Mouse (Mus musculus) small intestine, adult 2 months (tissue): ENCODE data around the gene Atg9a. TPM values are rescaled to one million over a fixed set of nuclear protein-coding genes. Genes with fewer than 3 reads are reported as not detected.

Experiments
- H3K27ac ChIP-seq: fragments of 200-500 bp; 2 replicates; pipeline ENCODE4 v1.5.1; 2012; ENCODE audit warnings: low read depth, low read length, control low read depth, inconsistent platforms; ENCODE audit not compliant: insufficient read depth
- H3K27me3 ChIP-seq: fragments of 200-500 bp; 2 replicates; pipeline ENCODE4 v1.6.1; 2012; ENCODE audit warnings: mild to moderate bottlenecking, moderate library complexity, low read length, inconsistent platforms; ENCODE audit not compliant: control insufficient read depth, insufficient read depth
- H3K36me3 ChIP-seq: fragments of 200-500 bp; 2 replicates; pipeline ENCODE4 v1.6.1; 2012; ENCODE audit warnings: mild to moderate bottlenecking, low read length, control low read depth, inconsistent platforms; ENCODE audit not compliant: control insufficient read depth, insufficient read depth
- H3K4me1 ChIP-seq: fragments of 200-500 bp; 2 replicates; pipeline ENCODE4 v1.6.1; 2012; ENCODE audit warnings: low read length, inconsistent platforms, mixed read lengths; ENCODE audit not compliant: control insufficient read depth, insufficient read depth, insufficient read length
- H3K4me3 ChIP-seq: fragments of 200-500 bp; 2 replicates; pipeline ENCODE4 v1.5.1; 2012; ENCODE audit warnings: low read depth, mild to moderate bottlenecking, control low read depth, inconsistent platforms, low read length, moderate library complexity
- CTCF ChIP-seq: fragments of 200-500 bp; IDR thresholded peaks from 2 replicates; pipeline ENCODE4 v1.5.1; 2012; ENCODE audit warnings: low read depth, mild to moderate bottlenecking, control low read depth, inconsistent platforms, low read length, moderate library complexity, mixed read lengths; ENCODE audit not compliant: insufficient replicate concordance, insufficient read length; ENCODE audit errors: extremely low read depth
- POLR2A ChIP-seq: fragments of 200-500 bp; IDR thresholded peaks from 2 replicates; pipeline ENCODE4 v1.6.1; 2012; ENCODE audit warnings: low read depth, mild to moderate bottlenecking, control low read depth, inconsistent platforms, low read length, moderate library complexity
- WGBS: fragments of 180-500 bp; shearing (Covaris S2); methylation state at CpG from one replicate; pipeline ENCODE4 v1.1.7; 2018; 5-methylcytosine and 5-hydroxymethylcytosine counted together
- polyA plus RNA-seq: library from polyadenylated mRNA; depleted of rRNA; stranded (reverse); fragments of >200 nt; gene quantifications from 2 replicates; pipeline ENCODE4 v1.2.3, GENCODE M21; 2012

Gene Atg9a
- polyA plus RNA-seq, 1 experiment, result 148 TPM

DNA sequence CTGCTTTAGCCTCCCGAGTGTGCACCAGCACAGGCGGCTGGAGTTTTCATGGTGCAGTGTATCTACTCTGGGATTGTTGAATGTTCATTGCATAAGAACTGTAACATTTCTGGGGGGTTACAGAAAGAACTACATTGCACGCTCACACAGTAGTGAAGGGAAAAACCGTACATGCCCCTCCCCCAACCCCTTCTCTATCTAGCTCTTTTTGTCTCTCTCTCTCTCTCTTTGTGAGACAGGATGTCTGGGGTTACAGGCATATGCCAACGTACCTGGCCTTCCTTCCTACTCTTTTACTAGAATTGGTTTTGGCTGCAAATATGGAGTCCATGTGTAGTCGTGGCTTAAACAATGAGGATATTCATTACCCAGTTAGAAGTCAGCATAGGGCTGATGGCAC, 30.9 kb upstream of the Atg9a start:
- Histone ChIP-seq H3K4me3 (no peak overlapping the region), H3K27ac (no peak overlapping the region), H3K27me3 (no peaks in the 10 kb centered on the region), H3K36me3 (no peaks in the 10 kb centered on the region), H3K4me1 (peaks cover 5% of the 10 kb centered on the region)
- TF ChIP-seq POLR2A, result no peak
- no peak for TF ChIP-seq CTCF
- WGBS, result 81% methylated on average over 6 of the region's 6 CpGs

DNA sequence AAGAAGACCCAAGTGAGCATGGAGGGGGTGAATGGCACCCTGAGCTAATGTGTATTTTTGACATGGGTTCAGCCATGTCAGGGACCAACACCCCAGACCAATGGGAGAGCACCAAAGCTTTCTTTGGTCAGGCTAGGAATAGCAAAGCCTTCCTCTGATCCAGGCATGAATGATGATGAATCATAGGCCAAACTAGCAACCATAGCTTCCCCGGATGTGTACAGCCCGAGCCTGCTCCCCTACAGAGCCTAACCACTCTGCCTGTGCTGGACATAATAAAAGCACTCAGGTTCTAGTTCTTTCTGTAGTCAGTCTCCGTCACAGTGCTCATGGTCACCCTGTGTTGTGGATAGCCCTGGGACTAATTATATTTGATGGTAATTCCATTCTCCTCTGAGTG, 29.5 kb upstream of the Atg9a start:
- H3K27me3 ChIP-seq, result no peaks in the 10 kb centered on the region
- TF ChIP-seq POLR2A, result no peak
- no peak for TF ChIP-seq CTCF
- H3K36me3 ChIP-seq, result peaks cover 3% of the 10 kb centered on the region
- H3K4me3 ChIP-seq, result no peak overlapping the region
- no peak overlapping the region for H3K27ac ChIP-seq
- WGBS, result 88% methylated on average over 3 of the region's 3 CpGs
- H3K4me1 ChIP-seq, result peaks cover 7% of the 10 kb centered on the region

DNA sequence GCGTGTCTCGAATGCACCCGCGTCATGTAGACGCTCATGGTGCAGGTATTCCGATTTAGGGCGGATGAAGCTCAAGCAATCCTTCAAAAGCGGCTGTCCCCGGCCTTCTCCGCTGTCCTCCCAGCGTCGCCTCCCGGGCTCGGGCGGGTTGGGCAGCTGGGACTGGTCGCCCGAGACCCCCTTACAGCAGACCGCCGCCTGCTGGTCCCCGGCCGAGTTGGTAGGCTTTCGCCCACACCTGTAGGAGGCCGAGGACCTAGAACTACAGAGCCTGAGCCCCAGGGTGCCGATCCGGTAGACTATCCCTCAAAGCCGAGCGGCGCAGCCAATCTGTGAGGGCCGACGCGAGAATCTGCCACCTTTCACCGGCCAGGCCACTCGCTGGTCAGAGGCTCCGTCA, 27.5 kb upstream of the Atg9a start, which contains the start of gene Tuba4a:
TSS of gene Tuba4a (minus strand) at position 335 of the 400 bp plus-strand sequence.
- TF ChIP-seq POLR2A (no peak), CTCF (no peak)
- peak within 1 kb of the TSS; percentile 85 for H3K4me3 ChIP-seq
- peaks cover 21% of the 10 kb centered on the region for H3K36me3 ChIP-seq
- no peaks in the 10 kb centered on the region for H3K27me3 ChIP-seq
- H3K27ac ChIP-seq, result peak within 1 kb of the TSS; percentile 69
- H3K4me1 ChIP-seq, result peaks cover 20% of the 10 kb centered on the region
- WGBS, result 3% methylated on average over 34 of the region's 34 CpGs

DNA sequence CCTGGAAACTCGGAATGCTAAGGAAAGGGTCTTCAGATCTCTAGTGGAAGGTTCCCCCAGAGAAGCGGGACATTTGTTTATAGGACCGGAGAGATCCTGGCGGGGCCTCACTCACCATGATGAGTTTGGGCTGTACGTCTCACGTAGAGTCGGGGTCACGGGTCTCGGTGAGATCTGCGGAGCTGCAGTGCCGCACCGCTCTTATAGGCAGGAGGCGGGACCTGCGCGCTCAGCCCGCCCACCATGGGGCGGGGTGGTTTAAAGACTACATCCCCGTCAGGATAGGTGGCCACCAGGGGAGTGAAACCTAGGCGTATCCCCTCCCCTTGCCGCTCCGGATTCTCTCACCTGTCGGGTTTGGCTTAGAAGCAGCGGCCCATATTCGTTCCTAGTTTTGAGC, 27.1 kb upstream of the Atg9a start:
- WGBS, result under 1% methylated on average over 24 of the region's 24 CpGs
- Histone ChIP-seq H3K4me1 (peaks cover 20% of the 10 kb centered on the region), H3K36me3 (peaks cover 24% of the 10 kb centered on the region), H3K4me3 (peak overlapping the region; percentile 85), H3K27me3 (no peaks in the 10 kb centered on the region), H3K27ac (peak overlapping the region; percentile 69)
- TF ChIP-seq CTCF (peak; percentile 42; the same call in 1 of the 2 replicates), POLR2A (peak; percentile 100)

DNA sequence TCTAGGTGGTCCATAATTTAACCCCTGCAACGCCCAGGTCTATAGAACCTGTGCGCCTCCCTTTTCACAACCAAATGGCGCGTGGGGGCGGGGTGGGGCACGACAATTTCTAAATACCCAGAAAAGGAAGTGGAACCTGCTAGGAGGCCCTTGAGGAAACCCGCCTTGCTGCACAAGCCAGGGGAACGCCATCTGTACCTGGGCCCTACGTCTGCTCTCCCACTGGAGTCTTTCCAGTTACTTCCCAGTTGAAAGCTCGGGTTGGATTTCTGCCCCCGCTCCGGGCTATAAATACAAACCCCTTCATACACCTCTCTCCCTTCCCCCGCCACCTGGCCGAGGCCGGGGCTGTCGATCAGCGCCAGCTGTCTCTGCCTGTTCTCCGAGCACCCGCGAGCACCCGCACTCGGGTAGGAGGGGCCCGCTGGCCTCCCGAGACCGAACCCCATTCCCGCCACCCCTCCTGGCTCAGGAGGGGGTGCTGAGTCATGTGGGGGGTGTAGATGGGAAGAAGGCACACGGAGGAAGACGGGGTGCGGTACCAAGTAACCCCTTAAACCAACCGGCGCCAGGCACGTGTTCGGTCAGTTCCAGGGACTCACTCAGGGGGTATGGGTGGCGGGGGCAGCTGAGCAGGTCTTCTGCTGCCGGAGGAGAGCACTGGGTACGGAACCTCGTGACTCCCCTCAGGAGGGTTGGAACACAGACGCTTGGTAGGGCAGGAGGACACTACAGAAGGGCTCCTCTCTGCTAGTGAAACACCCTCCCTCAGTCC, 26.4 kb upstream of the Atg9a start:
- H3K4me3 ChIP-seq, result peak overlapping the region; percentile 85
- H3K36me3 ChIP-seq, result peaks cover 31% of the 10 kb centered on the region
- peak overlapping the region; percentile 69 for H3K27ac ChIP-seq
- TF ChIP-seq CTCF (no peak), POLR2A (0 out of 2 replicates have a peak, but pooled peaks have one; percentile 19)
- WGBS, result 2% methylated on average over 38 of the region's 38 CpGs
- H3K27me3 ChIP-seq, result no peaks in the 10 kb centered on the region
- H3K4me1 ChIP-seq, result peaks cover 26% of the 10 kb centered on the region

DNA sequence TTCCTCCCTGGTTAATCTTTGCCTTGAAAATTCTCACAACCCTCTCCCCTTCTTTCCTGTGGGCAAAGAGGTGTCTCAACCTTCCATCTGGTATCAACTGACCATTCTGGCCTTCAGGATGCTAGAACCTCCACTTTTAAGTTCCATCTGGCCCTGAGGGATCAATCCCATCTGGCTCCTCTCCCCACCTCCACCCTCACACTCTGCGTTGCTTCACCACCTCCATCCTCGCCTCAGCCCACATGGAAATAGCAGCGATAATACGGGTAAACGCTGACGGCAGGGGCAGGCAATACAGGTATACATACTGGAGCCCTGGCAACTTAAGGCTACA, 25.9 kb upstream of the Atg9a start:
- TF ChIP-seq CTCF (no peak), POLR2A (no peak)
- peak overlapping the region; percentile 69 for H3K27ac ChIP-seq

DNA sequence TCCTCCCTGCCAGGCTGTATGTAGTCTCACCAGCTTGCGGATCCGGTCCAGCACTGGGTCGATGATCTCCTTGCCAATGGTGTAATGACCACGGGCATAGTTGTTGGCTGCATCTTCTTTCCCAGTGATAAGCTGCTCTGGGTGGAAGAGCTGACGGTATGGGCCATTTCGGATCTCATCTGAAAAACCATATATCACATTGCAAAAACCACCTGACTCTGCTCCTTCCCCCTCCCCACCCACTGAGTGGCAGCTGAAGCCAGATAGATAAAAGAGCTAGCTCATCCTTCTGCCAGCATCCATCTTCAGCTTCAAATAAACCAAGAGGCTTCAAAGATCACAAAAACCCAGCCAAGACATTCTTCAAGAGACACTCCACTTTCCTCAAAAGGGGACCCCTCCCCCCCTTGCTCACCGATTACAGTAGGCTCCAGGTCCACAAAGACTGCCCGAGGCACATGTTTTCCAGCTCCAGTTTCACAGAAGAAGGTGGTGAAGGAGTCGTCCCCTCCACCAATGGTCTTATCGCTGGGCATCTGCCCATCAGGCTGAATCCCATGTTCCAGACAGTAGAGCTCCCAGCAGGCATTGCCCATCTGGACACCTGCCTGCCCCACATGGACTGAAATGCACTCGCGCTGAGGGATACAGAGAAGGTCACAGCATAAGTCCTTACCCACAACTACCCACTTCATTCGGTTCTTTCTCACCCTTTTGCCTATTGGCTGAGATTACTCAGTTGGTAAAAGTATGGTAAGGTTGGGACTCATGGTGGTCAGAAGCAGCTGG, 25.0 kb upstream of the Atg9a start:
- H3K4me3 ChIP-seq, result peak overlapping the region; percentile 12
- H3K36me3 ChIP-seq, result peaks cover 39% of the 10 kb centered on the region
- H3K27me3 ChIP-seq, result no peaks in the 10 kb centered on the region
- TF ChIP-seq CTCF (no peak), POLR2A (no peak)
- peaks cover 36% of the 10 kb centered on the region for H3K4me1 ChIP-seq
- WGBS, result 65% methylated on average over 13 of the region's 13 CpGs
- H3K27ac ChIP-seq, result no peak overlapping the region

More for the DNA sequence above, 25.9 kb upstream of the Atg9a start:
- Histone ChIP-seq H3K4me1 (peaks cover 29% of the 10 kb centered on the region), H3K4me3 (peak overlapping the region; percentile 85), H3K36me3 (peaks cover 32% of the 10 kb centered on the region), H3K27me3 (no peaks in the 10 kb centered on the region)
- WGBS, result 2% methylated on average over 6 of the region's 6 CpGs
